17 mouse cellular contexts compared by ENCODE assay signal in the genomic region with DNA sequence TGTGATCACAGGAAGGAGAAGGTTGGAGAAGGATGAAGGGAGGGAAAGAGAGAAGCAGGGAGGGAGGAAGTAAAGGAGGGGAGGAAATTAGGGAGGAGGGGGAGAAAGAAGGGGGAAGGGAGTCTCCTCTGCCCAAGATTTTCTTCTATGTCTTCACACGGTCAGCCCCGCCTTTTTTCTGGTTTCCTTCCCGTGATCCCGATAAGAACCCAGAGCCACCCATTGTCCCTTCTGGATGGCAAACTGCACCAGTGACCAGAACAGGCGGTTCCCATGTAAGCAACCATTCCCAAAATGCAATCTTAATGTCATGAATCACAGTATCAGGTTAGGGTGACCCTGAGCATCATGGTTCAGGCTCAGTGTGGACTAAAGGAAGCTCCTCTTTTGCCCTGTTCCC. TPM values are rescaled to one million over a fixed set of nuclear protein-coding genes. Genes with fewer than 3 reads are reported as not detected.
DNase-seq lines count a peak whose midpoint lies in the region; ATAC-seq and TF ChIP-seq lines count a peak whose summit lies in the region.
"Had no signal": no experiment of that assay in that cellular context is flagged by ENCODE, and none has a peak within 500 bp of the region (broad histone marks: within the 10 kb centered on the region; RNA-seq: fewer than 3 reads in every experiment).

No protein-coding gene starts in this region.

- peak overlapping the region; percentile 54 for H3K27ac ChIP-seq in heart, embryonic 15.5 days
- no peak overlapping the region for H3K27ac ChIP-seq in midbrain, embryonic 11.5 days (ENCODE audit: low read depth, low read length)
- H3K27ac ChIP-seq in midbrain, embryonic 14.5 days (replicated peaks; ENCODE audit: low read depth, low read length), result no peak overlapping the region
- H3K27ac ChIP-seq in lung, postnatal 0 days (ENCODE audit: low read length), result peak overlapping the region; percentile 85
- 0 out of 2 replicates have a peak overlapping the region, but pooled peaks have one; percentile 30 for H3K27ac ChIP-seq in stomach, postnatal 0 days (replicated peaks)
- H3K27ac ChIP-seq: embryonic facial prominence, embryonic 12.5 days; hindbrain, embryonic 15.5 days; liver, embryonic 14.5 days; midbrain, embryonic 13.5 days had no signal

- peaks cover 8% of the 10 kb centered on the region; the same call in 1 of the 2 replicates for H3K4me1 ChIP-seq in heart, embryonic 15.5 days (replicated peaks)
- no peaks in the 10 kb centered on the region for H3K4me1 ChIP-seq in midbrain, embryonic 11.5 days (ENCODE audit: control insufficient read depth, insufficient read depth, low read length)
- H3K4me1 ChIP-seq in midbrain, embryonic 14.5 days (ENCODE audit: control insufficient read depth, insufficient read depth, low read length), result 0 out of 2 replicates have a peak, but pooled peaks cover 3% of the 10 kb centered on the region
- H3K4me1 ChIP-seq in lung, postnatal 0 days (ENCODE audit: insufficient read depth, low read depth, low read length), result peaks cover 21% of the 10 kb centered on the region; the same call in 1 of the 2 replicates
- H3K4me1 ChIP-seq in stomach, postnatal 0 days (replicated peaks; ENCODE audit: control insufficient read depth, insufficient read depth), result no peaks in the 10 kb centered on the region

- no peaks in the 10 kb centered on the region for H3K9me3 ChIP-seq in heart, embryonic 15.5 days (replicated peaks)
- no peaks in the 10 kb centered on the region for H3K9me3 ChIP-seq in midbrain, embryonic 11.5 days (ENCODE audit: control insufficient read depth, low read length)
- H3K9me3 ChIP-seq in midbrain, embryonic 14.5 days (ENCODE audit: control insufficient read depth, low read length), result no peaks in the 10 kb centered on the region
- no peaks in the 10 kb centered on the region for H3K9me3 ChIP-seq in lung, postnatal 0 days (ENCODE audit: low read length)
- no peaks in the 10 kb centered on the region for H3K9me3 ChIP-seq in stomach, postnatal 0 days (ENCODE audit: control insufficient read depth, low read length)
- H3K9me3 ChIP-seq: embryonic facial prominence, embryonic 12.5 days; hindbrain, embryonic 15.5 days; midbrain, embryonic 13.5 days had no signal

- no peak overlapping the region for H3K4me2 ChIP-seq in heart, embryonic 15.5 days
- H3K4me2 ChIP-seq in midbrain, embryonic 11.5 days, result no peak overlapping the region
- H3K4me2 ChIP-seq in midbrain, embryonic 14.5 days (ENCODE audit: low read length), result no peak overlapping the region
- H3K4me2 ChIP-seq in lung, postnatal 0 days (replicated peaks; ENCODE audit: low read depth, low read length), result peak overlapping the region; percentile 19; the same call in 1 of the 2 replicates
- H3K4me2 ChIP-seq in stomach, postnatal 0 days (replicated peaks; ENCODE audit: low read depth), result no peak overlapping the region
- H3K4me2 ChIP-seq: embryonic facial prominence, embryonic 12.5 days; hindbrain, embryonic 15.5 days; midbrain, embryonic 13.5 days had no signal

- 54% methylated on average over 5 of the region's 5 CpGs for WGBS in heart, embryonic 15.5 days
- WGBS in midbrain, embryonic 11.5 days, result 79% methylated on average over 5 of the region's 5 CpGs
- WGBS in midbrain, embryonic 14.5 days, result 78% methylated on average over 5 of the region's 5 CpGs
- WGBS in lung, postnatal 0 days, result 44% methylated on average over 5 of the region's 5 CpGs
- WGBS in stomach, postnatal 0 days, result 45% methylated on average over 5 of the region's 5 CpGs

- no peak for ATAC-seq in heart, embryonic 15.5 days (replicated peaks; ENCODE audit: insufficient number of reproducible peaks, insufficient read depth, low FRiP score, low read depth)
- no peak for ATAC-seq in midbrain, embryonic 11.5 days (ENCODE audit: low FRiP score)
- no peak for ATAC-seq in midbrain, embryonic 14.5 days (ENCODE audit: low FRiP score, low TSS enrichment)
- ATAC-seq in lung, postnatal 0 days, result peak; percentile 73
- no peak for ATAC-seq in stomach, postnatal 0 days (ENCODE audit: low FRiP score, low TSS enrichment)

- H3K27me3 ChIP-seq in heart, embryonic 15.5 days, result no peaks in the 10 kb centered on the region
- H3K27me3 ChIP-seq in midbrain, embryonic 11.5 days (ENCODE audit: control insufficient read depth, insufficient read depth, low read length), result no peaks in the 10 kb centered on the region
- no peaks in the 10 kb centered on the region for H3K27me3 ChIP-seq in midbrain, embryonic 14.5 days (ENCODE audit: control insufficient read depth, insufficient read depth, low read length)
- H3K27me3 ChIP-seq in lung, postnatal 0 days (replicated peaks; ENCODE audit: insufficient read depth, low read length), result no peaks in the 10 kb centered on the region
- no peaks in the 10 kb centered on the region for H3K27me3 ChIP-seq in stomach, postnatal 0 days (ENCODE audit: control insufficient read depth, insufficient read depth, low read length)
- H3K27me3 ChIP-seq: embryonic facial prominence, embryonic 12.5 days; hindbrain, embryonic 15.5 days; midbrain, embryonic 13.5 days had no signal

- TF ChIP-seq CTCF in lung, postnatal 0 days (IDR thresholded peaks at IDR 0.05), result no peak
- TF ChIP-seq CTCF in stomach, postnatal 0 days (IDR thresholded peaks at IDR 0.05; ENCODE audit: low read depth), result no peak

- no peak overlapping the region for H3K9ac ChIP-seq in heart, embryonic 15.5 days
- no peak overlapping the region for H3K9ac ChIP-seq in midbrain, embryonic 11.5 days (ENCODE audit: low read length)
- H3K9ac ChIP-seq in midbrain, embryonic 14.5 days (replicated peaks; ENCODE audit: low read length), result no peak overlapping the region
- no peak overlapping the region for H3K9ac ChIP-seq in lung, postnatal 0 days (replicated peaks; ENCODE audit: low read depth)
- no peak overlapping the region for H3K9ac ChIP-seq in stomach, postnatal 0 days (ENCODE audit: low read length)
- H3K9ac ChIP-seq: embryonic facial prominence, embryonic 12.5 days; hindbrain, embryonic 15.5 days; liver, embryonic 14.5 days; midbrain, embryonic 13.5 days had no signal

- TF ChIP-seq EP300 in lung, postnatal 0 days (IDR thresholded peaks at IDR 0.05), result peak; percentile 68; the same call in 1 of the 2 replicates
- no peak for TF ChIP-seq EP300 in stomach, postnatal 0 days (optimal IDR thresholded peaks at IDR 0.05)

- H3K36me3 ChIP-seq in heart, embryonic 15.5 days, result no peaks in the 10 kb centered on the region
- H3K36me3 ChIP-seq in midbrain, embryonic 11.5 days (ENCODE audit: control insufficient read depth, insufficient read depth, low read length), result no peaks in the 10 kb centered on the region
- H3K36me3 ChIP-seq in midbrain, embryonic 14.5 days (ENCODE audit: control insufficient read depth, insufficient read depth, low read length), result no peaks in the 10 kb centered on the region
- H3K36me3 ChIP-seq in lung, postnatal 0 days (ENCODE audit: insufficient read depth, low read length), result no peaks in the 10 kb centered on the region
- no peaks in the 10 kb centered on the region for H3K36me3 ChIP-seq in stomach, postnatal 0 days (ENCODE audit: control insufficient read depth, insufficient read depth, low read length)
- H3K36me3 ChIP-seq: embryonic facial prominence, embryonic 12.5 days; hindbrain, embryonic 15.5 days; midbrain, embryonic 13.5 days had no signal

- DNase-seq in heart, adult 9 months (ENCODE audit: low spot score in 2 of 2), result no peak
- peak; percentile 78 for DNase-seq in midbrain, embryonic 11.5 days (ENCODE audit: low spot score, missing footprints)
- no peak for DNase-seq in midbrain, embryonic 14.5 days
- DNase-seq in lung, postnatal 0 days (ENCODE audit: low spot score), result peak; percentile 73
- DNase-seq in stomach, postnatal 0 days (ENCODE audit: low spot score), result no peak
- no peak for DNase-seq in urinary bladder, postnatal 14 days (ENCODE audit: low spot score)
- no peak for DNase-seq in adrenal gland, postnatal 36 days
- DNase-seq: cerebellum, postnatal 25 days; gastrocnemius, postnatal 36 days; kidney, adult 9 months; right cerebral cortex, postnatal 14 days had no signal

- no peak overlapping the region for H3K4me3 ChIP-seq in heart, embryonic 15.5 days
- no peak overlapping the region for H3K4me3 ChIP-seq in midbrain, embryonic 11.5 days (ENCODE audit: low read depth, low read length)
- H3K4me3 ChIP-seq in midbrain, embryonic 14.5 days (replicated peaks; ENCODE audit: low read depth, low read length), result no peak overlapping the region
- H3K4me3 ChIP-seq in lung, postnatal 0 days (ENCODE audit: low read depth, low read length), result no peak overlapping the region
- no peak overlapping the region for H3K4me3 ChIP-seq in stomach, postnatal 0 days (ENCODE audit: low read depth, low read length)
- H3K4me3 ChIP-seq: embryonic facial prominence, embryonic 12.5 days; hindbrain, embryonic 15.5 days; midbrain, embryonic 13.5 days had no signal

RNA-seq across cellular contexts. Expression of a gene that starts 38.8 kb away (rescaled TPM):
- polyA plus RNA-seq in heart, embryonic 15.5 days (2015; fragmentation: Nextera tagmentation; extraction: Ambion mirVana), result 2.8 and 2.9 TPM in 2 replicates
- 0.19 and 0.26 TPM in 2 replicates for polyA plus RNA-seq in midbrain, embryonic 11.5 days (2014; fragmentation: Nextera tagmentation; extraction: Ambion mirVana)
- 0.89 and 1.2 TPM in 2 replicates for polyA plus RNA-seq in midbrain, embryonic 14.5 days (2014; fragmentation: Nextera tagmentation; extraction: Ambion mirVana)
- polyA plus RNA-seq in lung, postnatal 0 days (2015; fragmentation: Nextera tagmentation; extraction: Ambion mirVana), result 10.2 and 10.7 TPM in 2 replicates
- polyA plus RNA-seq in stomach, postnatal 0 days (2015; fragmentation: Nextera tagmentation; extraction: Ambion mirVana), result 0.28 and 0.30 TPM in 2 replicates
- under 1 TPM; 0.40 to 0.46 TPM for total RNA-seq in adrenal gland, postnatal 36 days (2021)
- total RNA-seq: gastrocnemius, postnatal 36 days had no signal
- polyA plus RNA-seq: limb, embryonic 11.5 days had no signal

Comparison
In these comparisons a context has a peak if more than half of its experiments do, and no peak if none do; other contexts are left out.
1. DNase-seq: peak in midbrain, embryonic 11.5 days (single experiment) and lung, postnatal 0 days (single experiment); none in heart, adult 9 months (0 of 2), midbrain, embryonic 14.5 days (single experiment), stomach, postnatal 0 days (single experiment), urinary bladder, postnatal 14 days (single experiment) and adrenal gland, postnatal 36 days (0 of 2).
2. H3K27ac ChIP-seq: peak in heart, embryonic 15.5 days (single experiment), lung, postnatal 0 days (single experiment) and stomach, postnatal 0 days (single experiment); none in midbrain, embryonic 11.5 days (single experiment) and midbrain, embryonic 14.5 days (single experiment).